Mouse (Mus musculus): ENCODE measurements around the gene Mgat4a. TPM values are rescaled to one million over a fixed set of nuclear protein-coding genes. Genes with fewer than 3 reads are reported as not detected.

The Mgat4a gene
- total RNA-seq, 2 experiments from 2014 or later = 2.9 to 12.9 TPM

DNA sequence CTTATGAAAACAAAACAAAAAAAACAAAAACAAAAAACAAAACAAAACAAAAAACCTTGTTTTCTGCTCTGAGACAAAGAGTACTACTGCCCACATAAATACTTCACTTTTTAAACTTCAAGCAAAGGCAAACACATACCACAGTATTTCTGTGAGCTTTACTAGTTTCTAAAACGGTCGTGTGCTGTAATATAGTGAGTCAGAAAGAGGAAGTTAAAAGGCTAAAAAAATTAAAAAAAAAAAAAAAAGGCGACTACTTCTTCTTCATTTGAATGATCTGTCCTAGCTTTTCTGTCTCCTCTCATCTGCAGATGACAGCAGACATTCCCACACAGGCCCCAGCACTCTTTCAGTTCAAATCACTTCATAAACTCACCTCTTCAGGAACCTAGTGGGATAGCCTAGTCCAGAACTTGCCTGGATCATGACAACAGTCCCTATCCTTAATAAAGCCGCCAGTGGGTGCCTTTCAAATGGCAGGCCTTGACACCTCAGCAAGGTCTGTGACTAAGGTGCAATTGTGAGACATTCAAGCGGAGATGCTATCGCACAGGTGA is 66.1 kb downstream of the Mgat4a start:
- no peak for ATAC-seq (replicated peaks; ENCODE audit: low FRiP score, low TSS enrichment, poor library complexity, severe bottlenecking)

DNA sequence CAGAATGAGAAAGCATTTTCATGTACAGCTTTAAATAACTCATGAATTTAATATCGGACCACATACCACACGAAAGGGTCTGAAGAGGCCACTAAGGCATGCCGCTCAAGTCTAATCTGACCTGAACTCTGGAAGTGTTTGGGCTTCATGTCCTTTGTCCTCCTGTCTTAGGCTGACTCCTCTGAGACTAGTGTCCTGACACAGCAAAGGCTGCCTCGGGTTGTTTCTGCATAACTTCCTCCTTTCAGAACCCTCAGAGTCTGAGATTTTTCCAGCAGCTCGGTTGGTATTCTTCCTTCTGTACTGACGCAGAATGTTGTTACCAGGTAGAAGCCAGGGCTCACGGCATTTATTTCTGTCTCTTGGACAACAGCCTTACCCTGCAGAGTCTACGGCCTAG is 66.8 kb downstream of the Mgat4a start:
- ATAC-seq (replicated peaks; ENCODE audit: low FRiP score, low TSS enrichment, poor library complexity, severe bottlenecking) = no peak

DNA sequence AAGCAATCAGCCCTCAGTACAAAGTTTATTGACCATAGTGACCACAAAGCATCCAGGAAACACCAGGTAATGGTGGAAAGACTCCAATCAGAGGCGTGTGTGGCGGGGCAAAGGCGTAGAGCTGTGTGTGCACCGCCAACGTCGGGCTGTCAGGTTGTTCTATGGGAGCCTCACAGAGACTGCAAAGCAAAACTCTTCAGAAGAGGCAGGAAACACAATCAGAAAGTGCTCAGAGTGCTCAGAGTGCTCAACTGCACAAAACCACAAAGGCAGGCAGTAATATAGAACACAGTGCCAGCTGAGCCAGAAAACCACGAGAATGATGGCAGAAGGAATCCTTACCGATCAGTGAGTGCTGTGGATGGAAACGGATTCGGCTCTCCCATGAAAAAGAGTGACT is 67.6 kb downstream of the Mgat4a start:
- ATAC-seq (replicated peaks; ENCODE audit: low FRiP score, low TSS enrichment, poor library complexity, severe bottlenecking) = no peak

DNA sequence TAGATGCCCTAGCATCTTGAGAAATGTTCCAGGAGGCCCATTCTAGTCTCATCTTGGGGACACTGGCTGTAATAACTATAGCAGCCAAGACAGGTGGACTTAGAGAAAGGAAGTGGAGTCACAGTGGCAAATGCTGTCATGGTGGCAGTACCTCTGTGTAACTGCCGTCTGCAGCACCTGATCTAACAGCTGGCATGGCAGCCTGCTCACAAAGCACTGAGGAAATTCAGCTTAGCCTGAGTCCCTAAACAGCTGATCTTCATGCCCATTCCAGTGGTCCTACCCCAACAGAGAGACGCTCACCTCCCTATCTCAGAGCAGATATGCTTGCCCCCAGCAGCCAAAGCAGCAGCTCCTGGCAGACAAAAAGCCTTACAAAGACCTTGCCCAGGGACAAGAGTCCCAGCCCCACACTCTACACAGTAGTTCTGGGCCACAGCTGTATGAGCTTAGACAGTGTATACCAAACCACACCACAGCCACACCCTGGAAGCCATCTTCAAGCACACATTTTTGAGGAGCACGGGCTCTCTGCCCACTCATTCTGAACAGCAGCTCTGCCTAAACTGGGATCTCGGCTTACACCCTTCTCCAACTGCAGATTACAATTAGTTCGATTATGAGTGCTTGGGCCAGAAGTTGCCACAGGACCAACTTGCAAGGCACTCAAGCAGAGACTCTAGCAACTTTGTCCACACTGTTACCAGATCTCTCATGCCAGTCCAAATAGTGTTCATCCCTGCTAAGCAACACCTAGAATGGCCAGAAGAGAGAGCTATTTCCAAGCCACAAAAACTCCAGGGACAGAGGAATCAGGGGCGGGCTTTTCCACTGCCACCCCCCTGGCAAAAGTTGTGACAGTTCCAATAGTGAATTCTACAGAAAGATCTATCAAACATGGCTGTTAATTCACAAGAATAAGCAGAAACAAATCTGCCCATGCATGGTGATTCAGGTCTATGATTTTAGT is 69.4 kb downstream of the Mgat4a start:
- ATAC-seq (replicated peaks; ENCODE audit: low FRiP score, low TSS enrichment, poor library complexity, severe bottlenecking) = peak; percentile 80

DNA sequence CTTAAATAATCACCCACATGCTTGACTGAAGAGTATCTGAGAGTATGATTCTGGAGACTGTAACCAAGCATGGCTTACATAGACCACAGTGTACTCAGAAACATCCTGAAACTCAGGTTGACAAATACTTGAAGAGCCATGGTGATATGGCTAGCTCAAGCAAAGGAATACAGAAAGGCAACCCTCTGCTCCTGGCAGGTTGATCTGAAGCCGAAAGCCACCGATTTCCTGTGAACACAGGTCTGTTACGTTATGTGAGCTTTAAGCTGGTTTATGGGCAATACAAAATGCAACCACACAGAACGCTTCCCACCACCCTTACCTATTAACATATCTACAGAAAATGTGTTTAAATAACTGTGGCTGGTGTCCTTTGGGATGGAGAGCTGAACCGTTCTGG is 71.8 kb downstream of the Mgat4a start:
- no peak for ATAC-seq (replicated peaks; ENCODE audit: low FRiP score, low TSS enrichment, poor library complexity, severe bottlenecking)

DNA sequence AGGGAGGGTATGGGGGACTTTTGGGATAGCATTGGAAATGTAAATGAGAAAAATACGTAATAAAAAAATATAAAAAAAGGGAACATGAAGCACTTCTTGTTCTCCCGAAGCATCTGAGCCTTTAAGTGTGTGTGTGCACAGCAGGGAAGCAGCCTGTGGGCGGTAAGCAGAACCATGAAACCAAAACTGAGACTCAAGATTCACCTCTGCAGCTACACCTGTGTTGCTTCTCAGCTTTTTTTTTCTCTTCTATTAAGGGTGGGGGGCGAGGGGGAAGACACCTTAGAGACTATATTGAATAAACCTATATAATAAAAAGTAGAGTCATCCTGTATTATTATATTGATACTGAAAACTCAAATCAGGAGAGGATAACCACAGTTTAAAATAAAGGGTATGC is 73.0 kb downstream of the Mgat4a start:
- ATAC-seq (replicated peaks; ENCODE audit: low FRiP score, low TSS enrichment, poor library complexity, severe bottlenecking) = no peak

DNA sequence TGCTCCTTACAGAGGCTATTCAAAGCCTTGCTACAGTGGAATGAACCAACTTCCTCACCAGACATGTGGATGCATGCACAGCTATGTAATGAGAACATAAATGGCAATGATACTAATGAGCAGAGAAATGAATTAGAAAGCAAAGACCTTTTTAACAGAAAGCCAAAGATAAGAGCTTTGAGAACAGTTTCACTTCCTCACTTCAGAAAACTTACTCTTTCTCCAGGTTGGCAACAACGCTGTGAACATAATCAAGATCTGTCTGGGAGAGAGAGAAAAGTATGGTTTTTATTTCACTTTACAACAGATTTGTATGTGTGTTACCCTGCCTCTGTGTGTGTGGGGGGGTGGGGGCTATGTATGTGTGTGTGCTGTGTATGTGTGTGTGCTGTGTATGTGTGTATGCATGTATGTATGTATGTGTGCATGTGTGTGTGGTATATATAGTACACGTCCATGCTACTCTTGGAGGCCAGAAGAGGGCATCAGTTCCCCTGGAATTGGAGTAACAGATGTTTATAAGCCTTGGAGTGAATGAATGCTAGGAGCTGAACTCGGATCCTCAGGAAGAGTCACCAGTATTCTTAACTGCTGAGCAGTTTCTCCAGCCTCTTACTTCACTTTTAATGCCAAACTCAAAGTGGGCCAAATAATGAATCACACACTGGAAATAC is 74.4 kb downstream of the Mgat4a start:
- no peak for ATAC-seq (replicated peaks; ENCODE audit: low FRiP score, low TSS enrichment, poor library complexity, severe bottlenecking)

DNA sequence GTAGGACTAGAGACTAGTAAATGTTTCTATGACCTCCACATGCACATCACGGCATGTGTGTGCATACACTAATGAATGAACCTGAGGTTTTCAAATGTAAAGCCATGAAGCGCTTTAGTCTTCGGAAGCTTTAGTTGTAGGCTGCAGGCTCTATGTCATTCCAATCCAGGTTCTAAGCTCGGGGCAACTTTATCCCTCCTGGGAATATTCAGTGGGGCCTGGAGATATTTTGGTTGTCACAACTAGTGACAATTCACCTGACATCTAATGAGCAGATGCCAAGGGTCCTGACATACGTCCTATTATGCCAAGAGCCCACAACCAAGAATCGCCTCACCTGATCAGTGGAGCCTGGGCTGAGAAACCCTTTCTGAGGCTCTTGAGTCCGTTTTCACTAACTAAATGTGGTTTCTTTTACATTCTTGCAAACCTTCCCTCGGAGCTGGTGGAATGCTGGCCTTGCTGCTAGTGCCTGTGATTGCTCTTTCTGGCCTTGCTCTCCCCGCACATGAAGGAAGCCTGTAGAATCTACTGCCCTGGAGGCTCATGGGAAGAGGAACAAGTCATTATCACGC is 75.9 kb downstream of the Mgat4a start:
- no peak for ATAC-seq (replicated peaks; ENCODE audit: low FRiP score, low TSS enrichment, poor library complexity, severe bottlenecking)

DNA sequence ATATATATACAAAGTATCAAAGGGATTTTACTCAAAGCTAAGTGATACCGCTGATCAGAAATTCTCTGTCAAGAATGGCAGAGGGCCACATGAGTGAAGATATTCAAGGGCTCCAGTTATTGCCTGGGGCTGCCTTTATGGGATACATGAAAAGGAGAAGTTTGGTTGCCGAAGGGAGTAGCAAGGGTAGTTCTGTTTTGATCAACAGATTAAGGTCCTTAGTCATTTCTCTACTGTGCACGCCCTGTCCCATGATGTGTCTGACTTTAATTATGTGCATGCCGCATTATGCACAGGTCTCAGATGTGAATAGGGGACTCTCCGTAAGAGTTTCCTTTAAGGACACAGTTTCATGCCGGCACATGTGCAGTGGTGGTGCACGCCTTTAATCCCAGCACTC is 83.3 kb downstream of the Mgat4a start:
- ATAC-seq (replicated peaks; ENCODE audit: low FRiP score, low TSS enrichment, poor library complexity, severe bottlenecking) = no peak

DNA sequence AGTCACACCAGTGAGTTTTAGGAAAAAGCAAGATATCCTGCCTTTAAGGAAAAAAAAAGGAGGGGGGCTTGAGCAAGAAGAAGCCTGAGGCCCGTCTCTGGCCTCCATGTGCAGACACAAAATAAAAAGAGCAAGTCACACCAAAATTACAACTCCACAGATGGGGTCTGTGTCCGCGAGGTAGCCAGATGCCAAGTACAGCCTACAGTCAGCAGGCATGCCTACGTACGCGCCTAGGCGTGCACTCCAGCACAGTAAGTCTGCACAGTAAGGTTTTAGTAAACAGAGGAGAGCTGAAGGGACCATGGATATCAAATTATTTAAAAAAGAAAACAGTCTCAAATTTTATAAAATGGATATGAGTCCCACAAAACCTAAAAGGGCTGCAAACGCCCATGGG is 89.5 kb downstream of the Mgat4a start:
- no peak for ATAC-seq (replicated peaks; ENCODE audit: low FRiP score, low TSS enrichment, poor library complexity, severe bottlenecking)

DNA sequence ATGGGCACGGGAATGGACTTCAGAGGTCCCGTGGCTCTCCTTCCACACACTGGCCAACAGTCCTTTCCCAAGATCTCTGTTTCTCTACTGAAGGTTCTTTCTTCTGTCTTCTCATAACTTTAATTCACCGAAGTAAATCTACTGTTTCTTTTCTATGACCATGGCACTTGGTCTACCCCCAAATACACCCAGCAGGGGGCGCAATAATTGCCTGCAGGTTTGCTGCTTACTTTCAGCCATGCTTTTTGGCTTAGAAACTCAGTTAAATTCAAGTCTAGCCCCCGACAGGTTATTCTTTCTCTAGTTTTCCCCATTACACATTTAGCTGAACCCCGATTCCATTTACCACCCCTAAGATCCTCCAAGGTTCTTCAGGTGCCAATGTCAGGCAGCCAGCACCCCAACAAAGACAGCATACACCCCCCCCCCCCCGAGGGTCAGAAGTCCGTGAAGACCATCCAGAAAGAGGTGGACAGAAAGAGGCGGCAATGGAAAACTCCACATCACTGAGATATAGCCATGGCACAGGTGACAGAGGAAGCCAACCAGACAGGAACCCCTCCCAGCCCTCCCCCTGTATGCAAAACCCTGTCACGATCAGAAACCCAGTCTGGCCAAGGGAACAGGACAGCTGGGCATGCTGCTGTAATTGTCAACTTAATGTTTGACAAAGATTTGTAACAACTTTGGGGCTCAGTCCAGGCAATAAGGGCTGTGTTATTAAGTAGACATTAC is 92.3 kb downstream of the Mgat4a start:
- no peak for ATAC-seq (replicated peaks; ENCODE audit: low FRiP score, low TSS enrichment, poor library complexity, severe bottlenecking)

DNA sequence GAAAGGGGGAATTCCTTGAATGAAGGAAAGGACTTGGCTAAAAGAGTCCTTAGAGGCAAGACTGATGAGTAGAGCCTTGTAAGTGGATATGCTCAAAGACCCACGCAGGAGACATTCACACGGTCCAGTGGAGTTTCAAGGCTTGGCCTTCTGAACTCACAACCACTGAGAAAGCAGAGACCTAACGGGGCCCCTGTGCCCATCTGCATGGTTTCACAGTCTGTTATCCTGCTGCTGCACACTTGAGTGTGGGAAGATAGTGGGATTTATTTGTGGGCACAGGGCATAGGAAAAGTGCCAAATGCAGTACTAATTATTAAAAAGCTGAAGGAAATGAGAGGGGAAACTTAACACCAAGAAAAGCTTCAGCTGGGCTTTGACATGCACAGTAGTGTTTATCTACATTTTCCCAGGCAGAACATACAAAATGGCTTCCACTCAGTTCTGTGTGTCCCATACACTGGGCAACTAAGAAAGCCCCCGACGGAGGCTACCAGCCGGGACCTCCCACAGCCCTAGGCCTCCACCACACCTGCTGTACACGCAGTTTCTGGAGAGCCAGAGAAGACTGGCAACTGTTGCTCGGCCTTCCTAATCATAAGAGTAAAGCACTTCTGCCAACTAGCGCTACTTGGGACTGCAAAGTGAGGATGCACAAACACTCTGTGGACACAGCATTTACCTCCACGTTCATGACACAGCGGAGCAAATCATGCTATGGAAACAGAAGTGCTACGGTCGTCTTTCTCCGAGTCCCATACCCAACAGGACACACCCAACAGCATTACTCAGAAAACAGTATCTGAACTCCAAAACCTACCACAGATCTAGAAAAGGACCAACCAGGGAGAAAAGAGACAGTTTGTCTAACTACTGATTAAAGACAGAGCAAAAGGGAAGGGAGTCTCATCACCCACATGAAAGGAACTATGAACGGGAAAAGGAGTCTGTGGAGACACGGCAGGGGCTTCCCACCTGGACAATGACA is 97.7 kb downstream of the Mgat4a start:
- no peak for ATAC-seq (replicated peaks; ENCODE audit: low FRiP score, low TSS enrichment, poor library complexity, severe bottlenecking)

DNA sequence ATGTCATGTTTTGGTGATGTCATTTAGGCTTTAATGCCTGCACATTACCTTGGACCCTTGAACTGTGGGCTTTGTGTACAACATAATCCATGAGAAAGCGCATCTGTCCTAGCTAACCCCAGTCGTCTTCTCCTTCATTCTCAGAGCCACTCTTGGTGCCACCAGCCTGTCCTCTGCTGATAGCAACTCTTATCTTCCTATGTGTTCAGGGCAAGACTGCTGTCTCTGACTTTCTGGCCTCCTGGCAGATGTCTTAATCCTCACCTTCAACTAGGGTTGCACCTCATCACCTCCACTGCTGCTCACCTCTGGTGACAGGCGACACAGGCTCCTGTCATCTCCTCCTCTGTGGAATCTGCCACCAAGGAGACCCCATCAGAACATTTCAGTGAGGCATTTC is 104.4 kb downstream of the Mgat4a start:
- peak; percentile 91 for ATAC-seq (replicated peaks; ENCODE audit: low FRiP score, low TSS enrichment, poor library complexity, severe bottlenecking)

DNA sequence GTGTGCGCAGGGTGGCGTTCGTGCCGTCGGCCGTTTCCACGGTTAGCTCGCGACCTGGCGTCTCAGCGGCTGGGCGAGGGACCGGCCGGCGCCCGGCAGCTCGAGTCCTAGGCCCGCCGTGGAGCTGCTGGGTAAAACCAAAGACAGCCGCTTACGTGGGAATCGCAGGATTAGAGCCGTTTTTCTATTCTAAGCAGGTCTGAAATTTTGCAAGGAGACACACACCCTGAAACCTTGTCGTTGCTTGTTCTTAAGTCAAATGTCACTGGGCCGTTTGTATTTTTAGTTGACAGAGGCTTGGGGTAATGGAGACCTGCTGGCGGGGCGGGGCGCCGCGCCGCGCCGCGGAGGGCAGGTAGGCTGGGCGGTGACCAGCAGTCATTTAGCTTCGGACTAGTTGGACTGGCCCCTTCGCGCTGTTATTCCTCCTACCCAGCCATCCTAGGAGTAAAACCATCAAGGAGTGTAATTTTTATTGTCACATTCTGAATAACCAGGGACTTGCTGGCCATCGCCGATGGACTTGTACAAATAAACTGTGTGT is 110.4 kb downstream of the Mgat4a start:
- ATAC-seq (replicated peaks; ENCODE audit: low FRiP score, low TSS enrichment, poor library complexity, severe bottlenecking) = no peak

DNA sequence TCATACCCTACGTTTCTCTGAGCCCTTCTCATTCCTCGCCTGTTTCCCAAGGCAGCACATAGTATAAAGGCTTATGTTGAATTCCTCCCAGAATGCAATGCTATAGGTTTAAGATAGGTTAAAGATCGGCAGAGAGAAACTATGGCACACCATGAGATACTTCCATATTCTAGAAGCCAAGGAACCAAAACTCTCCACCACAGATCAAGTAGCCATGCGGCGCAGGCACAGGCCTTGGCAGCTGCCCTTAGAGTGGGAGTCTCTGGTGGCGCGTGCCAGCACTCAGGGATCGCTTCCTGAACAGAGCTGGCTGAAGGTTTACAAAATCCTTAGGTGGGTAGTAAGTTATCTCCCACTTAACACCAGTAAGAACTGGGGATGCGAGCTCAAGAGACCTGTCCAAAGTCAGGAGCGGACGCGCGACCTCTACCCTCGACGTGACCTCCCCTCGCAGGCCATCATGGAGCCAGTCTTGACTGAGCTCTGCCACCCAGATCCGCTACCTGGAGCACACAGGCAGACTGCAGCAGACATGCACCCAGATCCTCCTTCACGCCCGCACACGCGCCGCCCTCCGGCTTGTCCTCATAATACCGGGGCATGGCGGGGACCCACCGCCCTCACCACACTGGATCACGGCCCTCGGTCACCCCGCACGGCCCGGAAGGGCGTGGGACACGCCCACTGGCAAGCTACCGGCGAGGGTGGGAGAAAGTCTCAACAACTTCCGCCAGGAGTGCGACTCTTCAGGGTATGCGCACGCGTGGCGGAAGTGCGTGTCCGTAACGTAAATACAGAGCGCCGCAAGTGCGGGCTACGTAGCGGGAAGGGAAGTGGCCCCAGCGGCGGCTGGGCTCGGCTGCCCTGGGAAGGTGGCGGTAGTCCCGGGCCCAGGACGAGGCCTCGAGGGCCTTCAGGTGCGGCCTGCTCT is 111.2 kb downstream of the Mgat4a start, which contains the start of the genes Coa5 and Unc50:
Gene Coa5 (minus strand): TSS at position 738 of the 931 bp plus-strand sequence.
Gene Unc50 (plus strand): TSS at position 774 of the 931 bp plus-strand sequence.
- ATAC-seq (replicated peaks; ENCODE audit: low FRiP score, low TSS enrichment, poor library complexity, severe bottlenecking) = peak; percentile 96

DNA sequence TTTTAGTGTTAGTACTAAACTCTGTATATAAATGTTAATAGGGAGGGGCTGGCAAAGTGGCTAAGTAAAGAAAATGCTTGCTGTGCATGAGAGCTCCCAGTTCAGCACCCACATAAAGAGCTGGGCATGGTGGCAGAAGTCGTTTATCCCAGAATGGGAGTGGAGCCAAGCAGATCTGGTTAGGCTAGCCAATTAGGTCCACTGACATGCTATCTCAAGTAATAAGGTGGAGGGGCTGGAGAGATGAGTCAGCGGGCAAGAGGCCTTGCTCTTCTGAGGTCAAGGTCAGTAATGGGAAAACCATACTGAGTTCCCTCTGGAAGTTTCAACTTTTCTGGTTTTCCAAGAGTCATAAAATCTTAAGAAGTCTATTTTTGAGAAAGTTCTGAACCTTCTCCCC is 111.9 kb downstream of the Mgat4a start:
- ATAC-seq (replicated peaks; ENCODE audit: low FRiP score, low TSS enrichment, poor library complexity, severe bottlenecking) = 0 out of 2 replicates have a peak, but pooled peaks have one; percentile 7
